Mouse (Mus musculus) stomach, postnatal 0 days (tissue): ENCODE measurements around the gene 1700029F12Rik.

Experiments
- CTCF ChIP-seq: IDR thresholded peaks from 2 replicates; pipeline ENCODE4 v1.5.1; 2016; ENCODE audit warnings: antibody characterized with exemption, low read depth, mild to moderate bottlenecking, moderate library complexity
- EP300 ChIP-seq: optimal IDR thresholded peaks from 2 replicates; pipeline ENCODE3; 2016; ENCODE audit warnings: antibody characterized with exemption

- TF ChIP-seq CTCF (no peak), EP300 (no peak)
Measured at GRCm38 (mm10) chr13:97007501-97008265, 26.5 kb downstream of the 1700029F12Rik start.
